Mouse (Mus musculus): ENCODE data around the gene Pikfyve.
A peak's percentile ranks its signal among the peaks of the same experiment; 100 is the strongest.
"Not testable (repeated sequence)": the region's sequence is repeated elsewhere in the genome, so short reads cannot be mapped to it uniquely, and the experiment has no call there.

Gene Pikfyve

DNA sequence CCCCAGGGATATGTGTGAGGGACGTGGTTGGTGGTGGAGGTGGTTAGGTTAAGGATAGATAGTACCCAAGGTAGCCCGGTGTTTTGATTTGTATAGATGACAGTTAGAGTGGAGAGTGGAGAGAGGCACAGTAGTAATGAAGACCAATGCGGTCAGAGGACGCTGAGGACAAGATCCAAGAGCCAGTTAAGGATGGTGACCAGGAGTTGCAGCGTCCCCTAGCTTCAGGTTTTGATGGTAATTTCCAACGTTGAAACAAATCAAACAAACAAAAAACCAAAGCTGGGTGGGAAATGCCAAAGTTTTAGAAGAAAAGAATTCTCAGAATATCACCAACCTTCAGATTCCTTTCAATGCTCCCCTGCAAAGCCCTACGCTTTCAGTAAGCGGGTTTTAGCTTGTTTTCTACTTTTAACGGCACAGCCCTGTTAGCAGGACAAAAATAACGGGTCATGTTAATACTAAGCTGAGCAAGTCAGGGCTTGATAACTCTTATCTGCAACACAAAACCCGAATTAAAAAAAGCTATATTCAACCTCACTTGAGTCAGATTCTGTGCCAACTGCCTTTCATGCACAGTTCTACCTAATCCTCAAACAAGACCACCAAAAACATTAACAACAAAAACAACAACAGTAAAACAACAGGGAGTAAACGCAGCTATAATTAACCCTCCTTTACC lies 818 bp upstream of the Pikfyve start:
- DNase-seq = peak; percentile 61

DNA sequence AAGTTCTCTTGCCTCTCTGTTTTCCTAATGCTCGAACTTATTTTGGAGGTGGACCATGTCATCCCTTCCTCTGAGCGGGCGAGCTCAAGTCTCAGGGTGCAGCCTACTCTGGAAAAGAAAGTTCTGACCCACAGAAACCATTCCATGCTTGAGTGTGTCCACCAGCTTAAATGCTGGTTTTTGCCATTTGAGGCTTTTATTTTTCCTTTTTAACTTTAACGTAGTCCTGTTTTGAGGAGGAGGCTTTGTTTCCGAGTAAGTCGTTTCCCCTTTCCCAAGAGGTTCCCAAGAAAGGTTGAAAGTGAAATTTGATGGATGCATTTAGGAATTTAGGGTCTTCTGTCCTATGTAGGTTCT lies 569 bp downstream of the Pikfyve start:
- DNase-seq = no peak

DNA sequence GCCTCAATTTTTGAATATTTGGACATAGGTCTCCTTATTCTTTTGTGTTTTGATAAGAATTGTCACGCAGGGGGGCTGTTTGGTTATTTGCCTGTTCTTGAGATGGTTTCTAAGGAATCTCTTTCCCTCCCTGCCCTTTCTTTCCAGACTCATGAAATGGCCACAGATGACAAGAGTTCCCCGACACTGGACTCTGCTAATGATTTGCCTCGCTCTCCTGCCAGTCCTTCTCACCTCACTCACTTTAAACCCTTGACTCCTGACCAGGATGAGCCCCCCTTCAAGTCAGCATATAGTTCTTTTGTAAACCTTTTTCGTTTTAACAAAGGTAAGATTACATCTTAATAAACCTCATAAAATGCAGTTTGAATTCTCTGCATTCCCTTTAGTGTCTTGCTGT lies 3.7 kb downstream of the Pikfyve start:
- DNase-seq = peak; percentile 55

DNA sequence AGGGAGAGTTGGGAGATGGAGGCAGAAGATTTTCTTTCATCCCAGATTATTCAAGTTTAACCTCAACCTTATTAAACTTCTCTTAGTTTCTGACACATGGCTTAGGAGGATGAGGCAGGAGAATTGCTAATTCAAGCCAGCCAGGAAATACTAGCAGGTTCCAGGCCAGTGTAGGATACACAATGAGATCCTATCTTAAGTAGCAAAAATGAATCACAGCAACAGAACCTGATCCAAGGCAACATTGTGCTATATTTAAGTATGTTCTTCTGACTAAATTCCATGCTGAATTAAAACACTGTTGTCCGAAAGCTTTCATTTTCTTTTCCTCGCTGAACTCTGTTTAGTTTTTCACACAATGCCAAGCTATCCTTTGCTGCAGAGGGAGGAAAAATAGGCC lies 6.7 kb downstream of the Pikfyve start:
- DNase-seq = no peak

DNA sequence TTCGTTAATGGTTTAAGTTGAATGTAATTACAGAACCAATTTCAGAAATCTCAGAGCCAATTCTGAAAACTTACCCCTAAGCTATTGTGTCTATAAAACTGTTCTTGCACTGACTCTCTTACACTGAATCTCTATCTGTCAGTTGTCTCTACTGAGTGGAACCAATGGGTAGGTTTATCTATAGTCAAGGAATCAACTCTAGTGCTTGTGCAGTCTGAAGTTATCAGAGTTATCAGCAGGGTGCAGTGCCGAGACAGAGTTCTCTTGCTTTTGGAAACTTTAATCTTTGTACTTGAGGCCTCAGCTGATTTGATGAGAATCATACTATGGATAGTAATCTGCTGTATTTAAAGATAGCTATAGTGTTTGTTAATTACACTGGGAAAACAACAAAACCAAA lies 11.9 kb downstream of the Pikfyve start:
- DNase-seq = no peak

DNA sequence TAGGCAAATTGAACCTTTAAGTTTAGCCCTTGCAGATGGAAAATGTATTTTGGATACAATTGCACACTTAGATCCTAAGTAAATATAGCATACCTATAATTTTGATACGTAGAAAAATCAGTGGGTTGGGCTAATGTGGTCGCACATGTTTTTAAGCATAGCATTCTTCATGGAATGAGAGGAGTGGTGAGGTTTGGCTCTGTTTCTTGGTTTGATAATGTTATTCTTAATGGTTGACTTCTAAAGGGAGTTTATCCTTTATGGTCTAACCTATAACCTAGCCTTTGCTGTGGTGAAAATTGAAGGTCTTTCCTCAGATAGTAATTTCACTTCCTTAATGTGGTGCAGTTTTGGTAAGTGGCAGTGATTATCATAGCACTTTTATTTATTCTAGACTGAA lies 12.4 kb downstream of the Pikfyve start:
- DNase-seq = no peak

DNA sequence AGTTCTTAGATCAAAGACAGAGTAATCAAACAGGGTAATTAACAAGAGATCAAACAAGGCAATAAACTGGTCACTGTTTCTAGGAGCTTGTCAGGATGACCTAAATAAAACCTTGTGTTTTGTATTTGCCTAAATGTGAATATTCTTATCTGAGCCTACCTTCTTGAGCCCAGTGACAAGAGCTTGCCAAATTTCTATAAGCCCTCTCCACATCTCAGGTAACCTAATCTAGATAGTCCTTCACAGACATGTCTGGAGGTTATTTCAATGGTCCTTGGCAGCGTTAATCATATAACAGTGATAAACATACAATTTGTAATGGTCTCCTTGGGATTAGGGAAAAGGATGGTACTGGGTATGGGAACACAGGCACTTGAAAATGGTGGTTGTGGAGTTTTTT lies 17.8 kb downstream of the Pikfyve start:
- no peak for DNase-seq

DNA sequence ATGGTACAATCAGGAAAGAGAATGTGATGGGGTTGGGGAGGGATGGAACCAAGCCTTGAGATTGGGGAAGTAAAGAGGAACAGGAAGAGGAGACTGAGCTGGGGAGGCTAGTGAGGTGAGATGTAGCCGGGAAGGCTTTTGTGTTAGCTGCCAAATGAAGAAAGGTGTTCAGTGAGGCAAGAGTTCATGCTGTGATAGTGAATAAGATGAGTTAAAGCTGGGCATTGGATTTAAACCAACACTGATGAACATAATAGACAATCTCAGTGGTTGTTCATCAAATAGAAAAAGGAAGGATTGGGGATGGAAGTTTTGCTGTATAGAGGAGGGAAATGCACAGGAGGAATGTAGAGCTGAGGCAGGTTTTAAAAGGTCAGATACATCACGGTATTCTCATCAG lies 26.7 kb downstream of the Pikfyve start:
- DNase-seq = no peak

DNA sequence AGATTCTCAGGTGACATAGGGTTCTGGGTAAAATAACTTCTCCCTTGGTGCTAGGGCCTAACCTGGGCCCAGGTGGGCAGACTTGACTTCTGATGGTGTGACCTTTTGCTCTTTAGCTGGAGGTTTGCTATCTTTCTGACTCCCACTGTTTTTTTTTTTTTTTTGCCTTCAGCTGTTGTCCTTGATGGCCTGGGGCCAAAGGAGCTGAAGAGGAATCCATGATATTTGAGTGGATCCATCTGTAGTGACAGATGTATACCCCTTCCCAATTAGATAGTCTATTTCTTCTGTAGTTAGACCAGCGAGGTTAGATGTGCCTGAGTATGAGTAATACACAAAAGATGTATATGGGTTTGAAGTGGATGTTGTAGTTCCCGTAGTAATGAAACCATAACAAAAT lies 31.1 kb downstream of the Pikfyve start:
- DNase-seq = no peak

DNA sequence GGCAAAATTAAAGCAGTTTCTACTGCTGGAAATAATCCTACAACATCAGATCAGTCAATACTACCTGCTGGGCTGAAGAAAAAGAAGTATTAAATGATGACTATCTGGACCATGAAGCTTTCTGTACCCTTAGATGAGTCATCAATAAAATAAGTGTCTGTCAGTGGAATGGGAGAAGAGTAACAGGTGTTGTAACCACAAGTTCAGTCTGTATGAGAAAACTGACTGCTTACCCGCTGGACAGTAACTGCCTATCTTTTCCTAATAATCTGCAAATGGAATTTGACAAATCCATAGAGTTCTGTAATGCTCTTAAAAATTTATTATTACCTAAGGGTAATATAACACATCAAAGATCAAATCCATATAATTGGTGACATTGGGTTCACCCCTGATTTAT lies 31.5 kb downstream of the Pikfyve start:
- DNase-seq = no peak

DNA sequence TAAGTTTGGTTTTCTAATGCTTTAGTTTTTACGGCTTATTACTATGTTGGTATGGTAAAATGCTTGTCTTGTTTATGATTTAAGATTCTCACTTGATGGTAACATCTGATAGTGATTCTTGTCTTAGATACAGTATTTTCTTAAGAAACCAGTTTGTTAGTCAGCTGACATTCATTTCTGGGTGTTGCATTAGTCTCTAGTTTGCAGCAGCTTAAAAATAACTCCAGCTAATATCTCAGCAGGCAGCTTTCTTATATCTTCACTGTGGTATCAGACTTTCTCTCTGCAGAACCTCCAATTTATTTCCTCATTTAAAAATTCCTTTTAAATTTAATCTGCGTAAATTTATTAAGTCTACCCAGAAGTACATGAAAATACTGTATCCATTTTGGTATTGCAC lies 37.2 kb downstream of the Pikfyve start:
- DNase-seq = no peak

DNA sequence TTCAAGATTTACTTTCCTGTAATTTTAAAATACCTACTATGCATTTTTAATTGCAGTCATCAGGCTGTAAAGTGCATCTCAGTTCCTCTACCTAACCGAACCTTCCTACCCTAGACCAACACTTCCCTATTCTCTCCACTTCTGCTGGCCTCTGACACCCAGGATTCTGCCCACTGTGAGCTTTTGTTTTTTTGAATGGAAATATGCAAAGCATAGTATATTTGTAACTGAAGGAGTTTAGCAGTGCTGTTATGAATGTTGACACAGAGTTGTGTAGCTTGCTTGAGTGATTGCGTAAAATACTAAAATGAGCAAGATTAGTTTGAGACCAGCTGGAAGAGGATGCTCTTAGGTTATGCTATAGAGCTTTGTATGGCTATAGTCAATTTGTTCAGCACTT lies 41.2 kb downstream of the Pikfyve start:
- no peak for DNase-seq

DNA sequence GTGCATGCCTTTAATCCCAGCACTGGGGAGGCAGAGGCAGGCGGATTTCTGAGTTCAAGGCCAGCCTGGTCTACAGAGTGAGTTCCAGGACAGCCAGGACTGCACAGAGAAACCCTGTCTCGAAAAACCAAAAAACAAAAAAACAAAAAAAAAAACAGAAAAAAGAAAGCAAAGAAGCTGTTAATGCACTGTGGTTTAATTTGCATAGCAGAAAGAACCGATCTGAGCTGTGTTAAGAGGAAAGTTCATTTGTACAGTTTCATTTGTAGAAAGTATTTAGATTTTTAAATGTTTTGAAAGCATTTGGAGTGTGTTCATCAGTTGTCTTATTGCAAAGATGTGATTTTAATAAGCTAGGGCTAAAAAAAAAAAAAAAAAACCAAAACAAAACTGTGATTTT lies 43.3 kb downstream of the Pikfyve start:
- not testable (repeated sequence) for DNase-seq

DNA sequence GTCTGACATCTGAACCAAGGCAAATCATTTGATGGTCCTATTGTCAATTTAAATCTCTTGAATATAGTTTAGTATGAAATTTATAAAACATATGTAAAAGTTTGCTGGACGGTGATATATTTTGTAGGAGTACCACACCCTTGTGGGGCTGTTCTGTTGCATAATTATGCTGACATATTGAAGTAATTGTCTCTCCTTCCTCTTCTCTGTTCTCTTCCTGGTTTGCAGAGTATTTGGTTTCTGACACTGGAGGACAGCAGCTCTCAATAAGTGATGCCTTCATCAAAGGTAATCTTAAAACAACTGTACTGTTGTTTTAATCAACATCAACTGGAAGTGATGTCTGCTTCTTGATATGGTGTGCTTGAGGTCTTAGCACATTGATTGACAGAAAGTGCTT lies 44.1 kb downstream of the Pikfyve start:
- no peak for DNase-seq

DNA sequence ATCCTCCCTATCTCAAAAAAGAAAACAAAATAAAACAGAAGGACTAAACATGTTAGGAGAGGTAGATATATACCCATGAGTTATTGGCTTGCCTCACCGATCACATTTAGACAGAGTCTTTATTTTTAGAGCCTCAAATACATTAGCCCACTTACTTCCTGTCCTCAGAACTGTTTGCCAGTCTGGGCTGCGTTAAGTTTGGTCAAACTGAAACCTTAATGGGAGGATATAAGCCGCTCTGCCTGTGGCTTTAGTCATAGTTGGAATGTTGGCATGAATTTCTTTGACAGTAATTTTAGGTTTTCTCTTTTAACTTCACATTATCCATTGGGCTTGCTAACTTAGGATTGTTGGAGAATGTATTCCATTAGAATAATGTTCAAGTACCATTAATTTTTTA lies 51.2 kb downstream of the Pikfyve start:
- no peak for DNase-seq

DNA sequence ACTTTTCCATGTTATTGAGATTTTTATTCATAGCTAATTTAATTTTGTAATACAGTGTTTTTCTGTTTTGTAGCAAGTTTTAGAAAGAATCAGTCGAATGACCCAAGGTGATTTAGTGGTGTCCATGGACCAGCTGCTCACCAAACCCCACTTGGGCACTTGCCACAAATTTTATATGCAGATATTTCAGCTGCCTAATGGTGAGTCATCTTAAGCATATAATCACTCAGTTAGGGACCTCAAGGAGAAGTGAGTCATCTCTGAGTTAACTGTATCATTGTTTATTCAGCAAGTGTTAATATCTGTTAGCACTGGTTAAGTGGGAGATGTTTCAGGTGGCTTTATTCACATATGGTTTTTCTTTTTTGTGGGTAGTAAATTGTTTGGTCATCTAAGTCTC lies 59.2 kb downstream of the Pikfyve start:
- no peak for DNase-seq

DNA sequence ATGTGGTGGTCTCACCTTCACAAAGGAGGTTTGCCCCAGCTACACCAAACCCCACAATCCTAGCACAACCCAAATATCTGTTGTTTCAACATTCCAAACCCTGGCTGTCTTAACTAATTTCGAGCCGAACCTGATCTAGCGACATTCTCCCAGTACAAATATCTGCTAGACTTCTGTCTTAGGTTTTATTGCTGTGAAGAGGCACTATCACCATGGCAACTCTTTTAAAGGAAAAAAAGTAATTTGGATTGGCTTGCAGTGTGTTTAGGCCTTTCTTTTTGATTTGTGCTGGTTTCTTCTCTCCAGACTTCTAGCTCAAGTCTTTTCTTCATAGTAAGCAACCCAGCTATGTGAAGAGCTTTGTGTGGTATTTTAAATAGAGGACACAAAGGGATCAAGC lies 94.0 kb downstream of the Pikfyve start:
- DNase-seq = no peak

DNA sequence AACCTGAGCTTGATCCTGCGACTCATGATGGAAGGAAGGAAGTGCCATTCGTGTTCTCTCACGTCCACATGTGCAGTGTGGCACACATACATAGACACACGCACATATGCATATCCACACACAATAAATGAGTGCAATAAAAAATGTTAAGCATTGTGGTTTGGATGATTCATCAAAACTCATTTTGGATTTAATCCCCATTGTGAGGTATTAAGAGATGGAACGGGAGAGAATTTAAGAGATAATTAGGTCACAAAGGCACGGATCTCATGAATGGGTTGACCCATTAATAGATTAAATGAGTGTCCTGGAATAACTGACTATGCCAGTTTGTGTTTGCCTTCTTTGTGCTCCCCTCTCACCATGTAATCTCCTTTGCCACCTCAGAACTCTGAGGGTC lies 95.3 kb downstream of the Pikfyve start, which contains the start of gene Pth2r:
Gene Pth2r, plus strand, starts transcription at position 301 of the 400 bp plus-strand sequence.
- no peak for DNase-seq

DNA sequence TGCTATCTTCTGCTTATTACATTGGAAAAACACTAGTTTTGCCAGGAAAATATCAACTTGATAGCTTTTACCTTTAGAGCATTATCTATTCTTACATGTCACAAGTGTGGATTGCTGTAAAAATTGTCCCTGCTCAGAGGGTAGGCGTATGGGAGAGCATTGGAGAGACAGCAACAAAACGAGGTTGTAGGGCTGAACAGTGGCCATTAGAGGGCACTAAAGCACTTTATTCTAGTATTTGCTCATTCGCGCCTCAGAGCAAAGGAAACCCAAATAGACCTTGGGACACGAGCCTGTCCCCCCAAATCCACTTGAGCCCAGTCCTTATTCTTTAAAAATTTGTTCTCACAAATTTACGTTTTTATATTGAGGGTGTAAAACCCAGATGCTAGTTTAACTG lies 96.3 kb downstream of the Pikfyve start:
- peak; percentile 58 for DNase-seq

DNA sequence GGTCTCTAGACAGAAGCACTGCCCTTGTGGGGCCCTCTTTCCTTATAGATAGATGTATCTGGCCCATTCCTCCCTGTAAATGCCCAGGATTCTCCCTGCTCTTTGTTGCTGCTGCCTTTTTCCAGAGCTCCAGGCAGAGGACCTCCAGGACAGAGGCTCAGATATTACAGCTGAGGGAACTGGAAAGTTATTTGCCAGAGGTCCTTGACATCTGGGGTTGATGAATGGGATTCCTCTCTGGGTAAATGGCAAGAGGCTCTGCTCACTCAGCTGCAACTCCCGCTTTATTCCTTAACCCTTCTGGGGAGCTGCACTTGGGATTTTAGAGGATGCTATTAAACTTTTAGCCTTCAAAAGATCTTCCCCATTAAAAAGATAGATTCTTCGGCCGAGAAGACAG lies 122.0 kb downstream of the Pikfyve start:
- no peak for DNase-seq

DNA sequence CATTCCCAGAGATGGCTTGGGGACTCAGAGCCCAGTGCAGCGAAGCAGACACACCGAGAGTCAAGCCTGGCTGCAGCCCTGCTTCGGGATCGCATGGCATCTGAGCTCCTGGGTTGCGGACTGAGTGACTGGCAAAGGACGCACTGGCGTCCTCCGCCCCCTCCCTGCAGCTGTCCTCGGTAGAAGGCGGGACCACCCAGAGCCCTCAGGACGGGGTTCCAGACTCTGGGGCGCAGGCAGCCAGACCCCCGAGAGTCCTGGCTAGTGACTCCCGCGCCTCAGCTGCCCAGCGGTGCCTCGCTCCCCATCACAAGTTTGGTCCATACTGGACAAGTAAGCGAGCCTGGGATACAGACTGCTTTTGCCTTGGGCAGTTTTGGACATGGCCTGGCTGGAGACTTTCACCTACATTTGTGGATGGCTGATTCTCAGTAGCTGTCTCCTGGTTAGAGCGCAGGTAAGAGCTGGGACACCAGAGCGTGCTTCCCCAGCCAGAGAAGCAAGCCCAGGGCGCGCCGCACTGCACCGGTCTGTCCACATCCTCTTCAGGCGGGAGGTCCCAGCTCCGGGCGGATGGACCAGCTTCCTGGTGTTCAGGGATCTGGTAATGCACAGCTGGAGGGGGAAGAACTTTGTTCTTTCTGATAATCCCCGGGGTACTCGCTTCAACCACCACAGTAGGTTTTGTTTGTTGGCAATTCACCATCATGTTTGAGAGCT lies 124.9 kb downstream of the Pikfyve start:
- no peak for DNase-seq

DNA sequence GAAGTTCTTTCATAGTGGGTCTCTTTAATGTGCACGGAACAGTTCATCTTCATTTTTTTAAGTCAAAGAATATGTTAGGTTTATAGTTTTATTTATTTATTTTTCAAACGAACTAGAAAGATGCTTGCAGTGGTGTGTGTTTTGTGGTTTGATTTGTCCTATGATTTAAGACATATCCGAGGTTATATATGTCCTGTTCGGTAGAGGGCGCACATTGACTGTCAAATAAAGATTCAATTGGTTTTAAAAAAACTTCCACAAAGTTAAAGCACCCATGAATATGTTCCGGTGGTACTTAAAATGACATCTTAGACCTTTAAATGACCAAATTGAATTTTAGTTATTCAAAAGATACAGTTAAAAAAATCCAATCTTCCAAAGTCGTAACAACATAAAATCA lies 125.6 kb downstream of the Pikfyve start:
- DNase-seq = peak; percentile 40

DNA sequence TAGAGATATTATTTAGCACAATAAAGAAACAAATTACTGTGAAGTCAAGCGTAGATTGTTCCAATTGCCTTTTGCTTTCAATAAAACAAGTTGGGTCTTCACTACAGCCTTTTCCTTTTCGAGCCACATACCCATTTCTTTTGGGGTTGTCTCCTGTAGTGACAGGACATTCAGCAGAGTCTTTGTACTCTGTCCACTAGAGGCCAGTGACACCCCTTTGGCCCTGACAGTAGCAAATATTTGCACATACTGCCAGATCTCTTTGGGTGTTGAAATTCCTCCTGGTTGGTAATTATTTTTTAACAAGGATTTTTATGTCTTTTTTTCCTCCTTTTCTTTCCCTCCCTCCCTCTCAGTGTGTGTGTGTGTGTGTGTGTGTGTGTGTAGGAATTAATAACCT lies 126.4 kb downstream of the Pikfyve start:
- DNase-seq = no peak

DNA sequence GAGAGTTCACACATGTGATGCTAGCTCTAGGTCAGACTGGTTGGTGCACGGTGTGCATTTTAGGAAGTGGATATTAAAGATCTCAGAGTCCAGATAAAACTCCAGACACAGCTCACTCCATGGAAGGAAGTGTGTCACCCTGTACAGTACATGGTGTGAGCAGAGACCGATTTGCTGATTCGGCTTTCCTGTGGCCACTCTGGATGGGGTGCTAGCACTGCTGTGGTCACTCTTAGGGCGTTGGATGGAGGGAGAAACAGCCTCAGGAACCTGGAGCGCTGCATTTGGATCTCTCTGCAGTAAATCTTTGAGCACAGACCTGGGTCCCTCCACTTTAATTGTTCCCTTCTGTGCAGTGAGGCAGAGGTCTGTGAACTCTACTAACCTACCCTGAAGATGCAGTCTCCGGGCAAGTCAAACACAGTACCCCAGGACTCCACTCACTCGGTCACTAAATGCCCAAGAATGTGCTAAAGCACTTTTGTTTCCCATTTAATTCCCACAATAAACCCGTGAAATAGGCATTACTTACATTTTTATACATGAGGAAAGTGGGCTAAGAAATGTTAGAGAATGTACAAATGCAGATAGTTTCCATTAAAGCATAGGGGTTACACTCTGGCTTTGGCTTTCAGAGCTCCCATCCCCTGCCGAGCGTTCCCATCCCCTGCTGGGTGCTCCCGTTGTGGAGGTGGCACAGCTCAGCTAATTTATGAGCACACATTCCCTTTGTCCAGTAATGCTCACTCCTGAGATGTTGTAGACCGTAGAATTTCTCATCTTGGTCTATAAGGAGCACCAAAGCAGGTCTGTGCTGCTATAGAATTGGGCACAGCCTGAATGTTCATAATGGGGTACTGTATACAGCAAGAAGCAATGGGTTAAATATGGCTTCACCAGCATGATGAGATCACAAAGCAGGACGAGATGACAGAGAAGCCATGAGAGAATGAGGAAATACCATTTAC lies 127.9 kb downstream of the Pikfyve start:
- no peak for DNase-seq

All from kidney, adult 9 months (tissue).